Mouse (Mus musculus): Measurements from ENCODE around the gene Ppm1j. TPM values are rescaled to one million over a fixed set of nuclear protein-coding genes. Genes with fewer than 3 reads are reported as not detected.
A peak's percentile ranks its signal among the peaks of the same experiment; 100 is the strongest.

Gene Ppm1j
- polyA plus RNA-seq, 1 experiment, result 0.58 TPM

DNA sequence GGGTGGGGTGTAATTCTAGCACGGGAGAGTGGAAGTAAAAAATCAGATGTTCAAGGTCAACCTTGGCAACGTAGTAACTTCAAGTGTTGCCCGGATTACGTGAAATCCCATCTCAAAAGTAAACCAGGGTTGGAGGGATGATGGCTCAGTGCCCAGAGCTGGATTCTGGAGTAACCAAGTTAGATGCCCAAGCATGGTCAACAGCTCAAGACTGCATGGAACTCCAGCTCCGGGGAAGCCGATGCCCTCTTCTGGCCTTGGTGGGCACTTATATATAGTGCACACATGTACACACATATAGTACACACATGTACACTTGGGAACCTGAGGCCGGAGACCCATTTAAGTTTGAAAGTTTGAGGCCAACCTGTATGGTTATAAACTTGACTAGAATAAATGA, 35.3 kb downstream of the Ppm1j start:
- Histone ChIP-seq H3K79me2 (ENCODE audit: control insufficient read depth, insufficient read depth) (no peaks in the 10 kb centered on the region), H3K4me2 (ENCODE audit: low read depth) (no peak overlapping the region), H3K4me3 (no peak overlapping the region), H3K27me3 (ENCODE audit: control insufficient read depth, insufficient read depth, insufficient read length) (no peaks in the 10 kb centered on the region), H3K36me3 (ENCODE audit: control insufficient read depth, insufficient read depth) (peaks cover 2% of the 10 kb centered on the region), H3ac (ENCODE audit: control insufficient read depth, insufficient read length) (no peak overlapping the region)
- TF ChIP-seq TCF3 (IDR thresholded peaks at IDR 0.05; ENCODE audit: insufficient read length, low read depth) (no peak), SRF (IDR thresholded peaks at IDR 0.05; ENCODE audit: control insufficient read depth, insufficient read length, low read depth) (no peak), MYOG (IDR thresholded peaks at IDR 0.05; ENCODE audit: control insufficient read depth in 1 of 3, insufficient read depth in 1 of 3, insufficient read length in 2 of 3, low read depth in 2 of 3) (no peak), USF1 (IDR thresholded peaks at IDR 0.05; ENCODE audit: low read depth) (no peak), REST (IDR thresholded peaks at IDR 0.05; ENCODE audit: insufficient read depth, insufficient read length) (no peak), TCF12 (IDR thresholded peaks at IDR 0.05; ENCODE audit: insufficient read depth, poor library complexity, severe bottlenecking) (no peak)

DNA sequence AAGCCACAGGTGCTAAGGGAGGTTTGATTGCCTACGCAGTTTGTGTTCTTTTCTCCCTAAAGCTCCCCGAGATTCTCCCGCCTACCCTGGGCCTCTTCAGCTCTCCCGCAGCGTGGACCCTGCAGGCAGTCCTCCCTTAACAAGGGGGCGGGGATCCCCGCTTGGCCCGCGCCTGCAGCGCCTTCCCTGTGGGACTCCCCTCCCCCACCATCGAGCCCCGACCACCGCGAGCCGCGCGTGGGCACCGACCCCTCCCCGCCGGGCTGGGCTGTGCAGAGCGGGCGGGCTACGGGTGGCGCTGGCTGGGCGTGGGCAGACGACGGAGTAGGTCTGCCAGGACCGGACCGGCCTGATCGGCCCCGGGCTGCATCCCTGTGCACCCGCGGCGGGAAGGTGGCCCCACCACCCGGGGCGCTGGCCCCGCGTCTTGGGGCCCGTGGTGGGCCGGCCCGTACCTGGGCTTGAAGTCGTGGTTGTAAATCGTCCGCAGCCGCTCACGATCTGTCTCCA, 36.7 kb downstream of the Ppm1j start:
- Histone ChIP-seq H3K4me2 (ENCODE audit: low read depth) (peak overlapping the region; percentile 69), H3ac (ENCODE audit: control insufficient read depth, insufficient read length) (peak overlapping the region; percentile 28), H3K36me3 (ENCODE audit: control insufficient read depth, insufficient read depth) (peaks cover 9% of the 10 kb centered on the region), H3K79me2 (ENCODE audit: control insufficient read depth, insufficient read depth) (no peaks in the 10 kb centered on the region), H3K27me3 (ENCODE audit: control insufficient read depth, insufficient read depth, insufficient read length) (no peaks in the 10 kb centered on the region), H3K4me3 (peak overlapping the region; percentile 71)
- no peak for TF ChIP-seq USF1 (IDR thresholded peaks at IDR 0.05; ENCODE audit: low read depth)
- TF ChIP-seq CEBPB (IDR thresholded peaks at IDR 0.05; ENCODE audit: insufficient read depth, poor library complexity, severe bottlenecking), result no peak
- no peak for TF ChIP-seq REST (IDR thresholded peaks at IDR 0.05; ENCODE audit: insufficient read depth, insufficient read length)
- TF ChIP-seq POLR2A (IDR thresholded peaks at IDR 0.05; ENCODE audit: insufficient read length, low read depth), result peak; percentile 49

DNA sequence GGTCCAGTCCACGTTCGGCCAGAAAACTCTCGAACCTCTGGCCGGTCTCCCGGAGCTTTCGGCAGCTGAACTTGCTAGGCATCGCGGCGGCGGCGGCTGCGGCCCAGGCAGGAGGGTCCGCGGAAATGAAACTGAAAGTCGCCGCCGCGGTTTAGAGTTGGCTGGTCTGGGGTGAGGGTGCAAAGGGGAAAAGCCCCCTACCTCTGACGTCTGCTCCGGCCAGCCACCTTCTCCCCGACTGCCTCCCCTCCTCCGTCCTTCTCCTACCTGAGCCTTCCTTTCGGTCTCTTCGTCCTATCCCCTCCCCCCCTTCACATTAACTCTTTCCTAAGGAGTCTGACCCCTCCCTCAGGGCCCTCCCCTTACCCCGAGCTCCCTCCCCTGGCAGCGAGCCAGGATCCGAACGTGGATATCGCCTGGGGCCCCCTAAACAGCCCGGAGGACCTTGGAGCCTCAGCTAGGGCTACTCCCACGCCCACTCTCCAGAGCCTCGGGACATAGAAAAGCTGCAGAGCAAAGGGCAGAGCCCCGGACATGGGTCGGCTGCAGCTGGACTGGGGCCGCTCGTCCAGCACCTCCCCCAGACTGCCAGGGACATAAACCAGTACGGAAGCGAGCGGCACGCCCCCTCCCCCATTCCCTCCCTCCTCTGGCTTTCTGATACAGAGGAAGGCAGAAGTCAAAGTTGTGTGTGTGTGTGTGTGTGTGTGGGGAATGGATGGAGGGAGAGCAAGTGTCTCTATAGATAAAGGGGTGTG, 37.3 kb downstream of the Ppm1j start, which contains the start of gene Mov10:
Mov10 (minus strand) TSS at position 573 of the 758 bp plus-strand sequence.
- H3K79me2 ChIP-seq (ENCODE audit: control insufficient read depth, insufficient read depth), result no peaks in the 10 kb centered on the region
- H3K4me2 ChIP-seq (ENCODE audit: low read depth), result peak within 1 kb of the TSS; percentile 80
- peaks cover 9% of the 10 kb centered on the region for H3K36me3 ChIP-seq (ENCODE audit: control insufficient read depth, insufficient read depth)
- H3ac ChIP-seq (ENCODE audit: control insufficient read depth, insufficient read length), result peak within 1 kb of the TSS; percentile 28
- peak within 1 kb of the TSS; percentile 71 for H3K4me3 ChIP-seq
- TF ChIP-seq POLR2A (IDR thresholded peaks at IDR 0.05; ENCODE audit: insufficient read length, low read depth), result peak; percentile 13
- TF ChIP-seq POLR2AphosphoS2 (IDR thresholded peaks at IDR 0.05; ENCODE audit: insufficient read length, low read depth), result peak; percentile 10
- TF ChIP-seq E2F4 (IDR thresholded peaks at IDR 0.05; ENCODE audit: insufficient read depth), result no peak
- TF ChIP-seq REST (IDR thresholded peaks at IDR 0.05; ENCODE audit: insufficient read depth, insufficient read length), result no peak
- H3K27me3 ChIP-seq (ENCODE audit: control insufficient read depth, insufficient read depth, insufficient read length), result no peaks in the 10 kb centered on the region

DNA sequence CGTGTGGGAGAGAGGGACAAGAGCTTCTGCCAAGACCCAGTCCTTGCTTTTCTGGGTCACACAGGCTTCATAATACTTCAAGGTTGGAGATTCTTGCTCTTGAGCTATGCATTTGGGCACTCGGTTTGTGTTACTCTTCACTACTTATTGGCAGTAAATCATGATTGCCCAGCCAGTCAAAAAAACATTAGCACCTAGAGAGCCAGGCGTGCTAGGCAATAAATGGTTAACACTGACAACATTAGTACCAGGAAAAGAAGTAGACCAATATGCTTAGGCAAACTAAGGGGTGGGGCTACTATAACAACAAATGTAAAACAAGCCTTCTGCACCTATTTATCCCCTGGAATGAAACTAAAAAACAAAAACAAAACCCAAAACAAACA, 37.9 kb downstream of the Ppm1j start:
- Histone ChIP-seq H3K4me3 (peak overlapping the region; percentile 71), H3K27me3 (ENCODE audit: control insufficient read depth, insufficient read depth, insufficient read length) (no peaks in the 10 kb centered on the region), H3K36me3 (ENCODE audit: control insufficient read depth, insufficient read depth) (peaks cover 9% of the 10 kb centered on the region), H3K79me2 (ENCODE audit: control insufficient read depth, insufficient read depth) (no peaks in the 10 kb centered on the region), H3K4me2 (ENCODE audit: low read depth) (peak overlapping the region; percentile 80), H3ac (ENCODE audit: control insufficient read depth, insufficient read length) (peak overlapping the region; percentile 28)
- TF ChIP-seq CEBPB (IDR thresholded peaks at IDR 0.05; ENCODE audit: insufficient read depth, poor library complexity, severe bottlenecking), result no peak
- no peak for TF ChIP-seq POLR2A (IDR thresholded peaks at IDR 0.05; ENCODE audit: insufficient read length, low read depth)
- TF ChIP-seq E2F4 (IDR thresholded peaks at IDR 0.05; ENCODE audit: insufficient read depth), result no peak
- no peak for TF ChIP-seq SRF (IDR thresholded peaks at IDR 0.05; ENCODE audit: control insufficient read depth, insufficient read length, low read depth)
- TF ChIP-seq MAX (IDR thresholded peaks at IDR 0.05; ENCODE audit: low read depth), result no peak
- no peak for TF ChIP-seq USF1 (IDR thresholded peaks at IDR 0.05; ENCODE audit: low read depth)
- no peak for TF ChIP-seq MYOD1 (IDR thresholded peaks at IDR 0.05; ENCODE audit: control insufficient read depth in 1 of 3, insufficient read length in 2 of 3, low read depth in 2 of 3)
- no peak for TF ChIP-seq REST (IDR thresholded peaks at IDR 0.05; ENCODE audit: insufficient read depth, insufficient read length)
- no peak for TF ChIP-seq TCF12 (IDR thresholded peaks at IDR 0.05; ENCODE audit: insufficient read depth, poor library complexity, severe bottlenecking)
- TF ChIP-seq MYOG (IDR thresholded peaks at IDR 0.05; ENCODE audit: control insufficient read depth in 1 of 3, insufficient read depth in 1 of 3, insufficient read length in 2 of 3, low read depth in 2 of 3), result no peak
- TF ChIP-seq TCF3 (IDR thresholded peaks at IDR 0.05; ENCODE audit: insufficient read length, low read depth), result no peak
- no peak for TF ChIP-seq POLR2AphosphoS2 (IDR thresholded peaks at IDR 0.05; ENCODE audit: insufficient read length, low read depth)

DNA sequence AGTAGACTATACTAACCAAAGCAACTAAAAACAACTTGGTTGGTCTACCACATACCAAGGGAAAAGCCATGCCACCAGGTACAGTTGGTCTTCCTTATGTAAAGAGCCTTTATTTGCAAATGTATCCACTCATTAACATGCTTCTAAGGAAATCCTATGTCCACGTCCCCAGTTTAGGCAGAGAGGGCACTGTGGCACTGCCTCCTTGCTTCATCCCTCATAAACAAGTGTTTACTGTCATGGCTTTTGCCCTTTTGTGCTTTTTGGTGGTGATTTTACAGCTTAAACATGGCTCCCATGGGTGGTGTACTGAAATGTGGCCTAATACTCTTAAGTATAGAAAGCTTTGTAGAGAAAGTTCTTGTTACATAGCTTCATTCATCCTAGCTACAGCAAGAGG, 39.6 kb downstream of the Ppm1j start:
- Histone ChIP-seq H3K36me3 (ENCODE audit: control insufficient read depth, insufficient read depth) (peaks cover 9% of the 10 kb centered on the region), H3ac (ENCODE audit: control insufficient read depth, insufficient read length) (no peak overlapping the region), H3K27me3 (ENCODE audit: control insufficient read depth, insufficient read depth, insufficient read length) (no peaks in the 10 kb centered on the region), H3K4me2 (ENCODE audit: low read depth) (no peak overlapping the region), H3K4me3 (no peak overlapping the region), H3K79me2 (ENCODE audit: control insufficient read depth, insufficient read depth) (no peaks in the 10 kb centered on the region)
- TF ChIP-seq MYOD1 (IDR thresholded peaks at IDR 0.05; ENCODE audit: control insufficient read depth in 1 of 3, insufficient read length in 2 of 3, low read depth in 2 of 3) (no peak), USF1 (IDR thresholded peaks at IDR 0.05; ENCODE audit: low read depth) (no peak), TCF3 (IDR thresholded peaks at IDR 0.05; ENCODE audit: insufficient read length, low read depth) (no peak), E2F4 (IDR thresholded peaks at IDR 0.05; ENCODE audit: insufficient read depth) (no peak), POLR2AphosphoS2 (IDR thresholded peaks at IDR 0.05; ENCODE audit: insufficient read length, low read depth) (no peak), POLR2A (IDR thresholded peaks at IDR 0.05; ENCODE audit: insufficient read length, low read depth) (no peak), CEBPB (IDR thresholded peaks at IDR 0.05; ENCODE audit: insufficient read depth, poor library complexity, severe bottlenecking) (no peak), TCF12 (IDR thresholded peaks at IDR 0.05; ENCODE audit: insufficient read depth, poor library complexity, severe bottlenecking) (no peak), SRF (IDR thresholded peaks at IDR 0.05; ENCODE audit: control insufficient read depth, insufficient read length, low read depth) (no peak), MAX (IDR thresholded peaks at IDR 0.05; ENCODE audit: low read depth) (no peak)

Data from myocyte (in vitro differentiated cells).